Mouse (Mus musculus): ENCODE data around the gene Coro1c.
A peak's percentile ranks its signal among the peaks of the same experiment; 100 is the strongest.

Coro1c gene

DNA sequence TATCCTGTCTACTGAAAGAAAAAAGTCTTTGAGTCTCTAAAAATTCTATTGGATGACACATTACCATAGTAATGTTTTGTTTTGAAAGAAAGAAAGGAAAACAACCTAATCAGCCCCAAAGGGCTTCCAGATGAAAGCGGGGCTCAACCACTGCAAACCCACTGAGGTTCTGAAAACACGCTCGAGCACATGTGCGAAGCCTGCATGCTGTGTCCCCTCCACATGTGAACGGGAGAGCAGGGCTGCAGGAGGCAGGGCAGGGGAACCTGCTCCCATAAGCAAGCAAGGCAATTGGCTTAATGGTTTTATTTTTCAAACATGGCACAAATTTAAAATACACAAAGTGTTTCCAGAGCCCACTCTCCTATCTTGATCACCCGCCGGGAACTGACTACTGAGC, 51.9 kb downstream of the Coro1c start:
- DNase-seq (ENCODE audit: low read depth, low spot score): no peak

DNA sequence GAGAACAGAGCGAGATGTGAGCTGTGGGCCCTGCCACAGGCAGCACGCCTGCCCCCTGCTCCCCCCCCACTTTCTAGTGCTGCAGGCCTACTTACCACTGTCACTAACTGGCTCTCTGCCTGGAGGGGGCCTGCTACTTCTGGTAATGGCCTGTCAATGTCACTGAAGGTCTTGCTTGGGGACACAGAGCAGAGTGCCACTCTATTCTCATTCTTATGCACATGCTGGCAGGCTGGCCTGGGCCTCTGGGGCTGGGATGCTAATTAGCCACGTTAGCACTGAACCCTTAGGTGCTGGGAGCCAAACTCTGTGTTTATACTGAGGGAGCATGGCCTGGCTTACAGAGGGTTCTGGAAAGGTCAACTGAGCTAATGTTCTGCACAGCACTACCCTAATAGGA, 52.9 kb downstream of the Coro1c start:
- DNase-seq (ENCODE audit: low read depth, low spot score): no peak

DNA sequence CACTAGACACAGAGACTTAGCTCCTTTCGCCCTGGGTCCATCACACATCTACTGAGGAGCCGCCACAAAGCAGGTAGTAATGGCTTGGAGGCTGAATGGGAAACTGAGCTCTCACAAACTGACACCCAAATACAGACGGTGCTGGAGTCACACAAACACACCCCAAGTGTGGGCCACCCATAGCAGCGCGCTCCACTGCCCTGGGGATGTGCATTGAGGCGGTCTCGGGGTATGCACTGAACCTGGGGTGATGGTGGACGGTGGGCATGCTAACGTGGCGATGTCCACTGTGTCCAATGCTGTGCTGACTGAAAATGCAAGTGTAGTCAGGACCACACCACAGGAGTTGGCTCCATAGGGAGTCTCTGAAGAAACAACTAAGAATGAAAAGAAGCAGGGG, 53.4 kb downstream of the Coro1c start:
- no peak for DNase-seq (ENCODE audit: low read depth, low spot score)

DNA sequence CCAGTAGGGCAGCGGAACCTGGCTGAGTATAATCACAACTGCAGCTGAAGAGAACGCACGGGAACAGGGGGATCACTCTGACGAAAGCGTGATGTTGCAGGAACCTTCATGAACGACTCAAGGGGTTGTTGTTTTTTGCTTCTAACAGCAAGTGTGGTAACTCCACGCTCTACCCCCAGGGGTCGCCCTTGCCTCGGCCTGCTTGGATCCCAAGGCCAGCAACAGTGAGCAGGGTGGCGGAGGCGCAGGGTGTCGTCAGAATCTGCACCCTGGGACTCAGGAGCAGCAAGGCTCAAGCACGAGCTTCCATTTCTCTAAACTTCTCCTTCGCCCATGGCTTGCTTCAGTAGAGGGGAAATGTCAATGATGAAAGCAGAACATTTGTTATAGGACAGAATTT, 54.1 kb downstream of the Coro1c start:
- peak; percentile 91 for DNase-seq (ENCODE audit: low read depth, low spot score)

DNA sequence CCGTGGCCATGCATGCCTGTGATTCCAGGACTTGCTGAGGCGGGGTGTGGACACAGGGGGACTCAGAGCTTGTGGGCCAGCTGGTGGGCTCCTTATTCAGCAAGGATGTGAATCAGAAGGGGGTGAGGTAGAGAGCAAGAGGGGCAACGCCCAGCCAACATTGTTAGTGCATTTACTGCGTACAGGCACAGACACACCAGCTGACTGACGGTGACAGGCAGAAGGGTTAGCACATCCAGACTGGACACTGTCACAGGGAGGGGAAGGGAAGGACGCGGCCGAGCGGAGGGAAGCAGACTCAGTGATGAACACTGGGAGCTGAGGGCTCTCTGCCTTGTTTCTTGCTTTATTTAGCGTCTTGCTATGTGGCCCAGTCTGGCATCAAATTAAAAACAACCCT, 55.0 kb downstream of the Coro1c start:
- DNase-seq (ENCODE audit: low read depth, low spot score): no peak

DNA sequence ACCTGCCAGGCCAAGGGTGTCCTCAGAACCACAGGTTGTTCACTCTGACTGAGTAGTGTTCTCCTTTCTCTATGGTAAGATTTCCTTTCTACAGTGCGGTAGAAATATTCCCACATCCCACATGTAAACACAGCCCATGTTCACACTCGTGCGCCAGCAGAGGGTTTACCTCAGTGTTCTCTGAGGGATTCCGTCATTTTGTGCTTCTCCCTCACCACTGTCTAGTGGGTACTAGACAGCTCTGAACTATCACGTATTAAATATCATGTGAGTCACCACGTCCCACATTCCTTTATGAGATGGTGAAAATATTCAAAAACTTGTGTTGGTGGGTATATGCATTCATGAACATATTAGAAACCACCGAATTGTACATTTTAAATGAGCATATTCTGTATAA, 56.1 kb downstream of the Coro1c start:
- no peak for DNase-seq (ENCODE audit: low read depth, low spot score)

DNA sequence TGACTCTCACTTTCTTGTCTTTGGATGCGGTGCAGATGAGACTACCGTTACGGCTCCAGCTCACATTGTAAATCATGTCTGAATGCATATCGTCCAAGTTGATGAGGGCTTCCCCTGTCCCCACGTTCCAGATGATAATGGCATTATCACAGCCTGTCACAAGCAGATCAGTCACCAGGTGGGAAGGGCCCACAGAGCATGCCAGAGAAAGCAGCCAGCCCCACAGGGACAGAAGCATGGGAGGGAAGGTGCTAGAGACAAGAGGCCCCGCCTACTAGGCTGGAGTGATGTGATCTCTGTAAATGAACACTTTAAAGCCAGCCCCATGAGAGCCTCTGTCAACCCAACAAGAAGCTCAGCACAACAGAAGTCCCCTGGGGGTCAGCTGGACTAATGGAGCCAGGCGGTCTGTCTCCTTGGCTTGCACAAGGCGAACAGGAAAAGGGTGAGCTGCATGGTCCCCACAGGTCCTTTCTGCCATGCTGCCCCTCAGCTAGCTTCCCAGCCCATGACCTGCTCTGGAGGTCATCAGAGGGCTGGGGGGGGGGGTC, 57.8 kb downstream of the Coro1c start:
- DNase-seq (ENCODE audit: low read depth, low spot score): no peak

DNA sequence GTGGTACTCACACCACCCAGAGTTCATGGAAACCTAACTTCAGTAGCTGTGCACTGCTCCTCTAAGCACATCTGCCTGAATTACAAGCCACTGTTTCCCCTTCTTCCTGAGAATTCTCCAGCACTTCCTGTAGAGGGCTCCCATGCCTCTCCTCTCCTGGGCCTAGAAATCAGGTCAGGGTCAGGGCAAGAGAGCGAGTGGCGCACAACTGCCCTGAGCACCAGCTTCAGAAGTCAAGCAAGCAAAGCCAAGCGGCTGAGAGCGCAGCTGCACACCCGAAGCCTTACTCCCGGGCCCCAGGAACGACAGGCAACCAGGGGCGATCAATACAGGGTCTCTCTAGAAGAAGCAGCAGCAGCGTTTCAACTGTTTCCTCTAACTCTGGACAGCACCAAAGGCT, 60.9 kb downstream of the Coro1c start:
- no peak for DNase-seq (ENCODE audit: low read depth, low spot score)

DNA sequence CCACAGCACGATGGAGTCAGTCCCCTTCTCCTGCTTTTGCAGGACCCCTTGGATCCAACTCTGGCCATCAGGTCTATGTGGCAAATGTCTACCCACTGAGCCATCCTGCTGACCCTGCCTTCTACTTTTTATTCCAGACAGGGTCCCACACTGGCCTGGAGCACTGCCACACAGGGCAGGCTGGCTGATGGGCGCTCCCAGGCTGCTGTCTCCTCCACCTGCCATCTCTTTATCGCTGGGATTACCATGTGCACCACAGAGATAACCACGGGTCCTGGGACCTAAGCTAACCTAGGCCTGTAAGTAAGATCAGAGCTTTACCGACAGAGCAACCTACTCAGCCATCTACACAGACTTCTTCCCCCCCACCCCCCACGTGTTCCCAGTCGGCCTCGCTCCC, 61.9 kb downstream of the Coro1c start:
- DNase-seq (ENCODE audit: low read depth, low spot score): no peak

DNA sequence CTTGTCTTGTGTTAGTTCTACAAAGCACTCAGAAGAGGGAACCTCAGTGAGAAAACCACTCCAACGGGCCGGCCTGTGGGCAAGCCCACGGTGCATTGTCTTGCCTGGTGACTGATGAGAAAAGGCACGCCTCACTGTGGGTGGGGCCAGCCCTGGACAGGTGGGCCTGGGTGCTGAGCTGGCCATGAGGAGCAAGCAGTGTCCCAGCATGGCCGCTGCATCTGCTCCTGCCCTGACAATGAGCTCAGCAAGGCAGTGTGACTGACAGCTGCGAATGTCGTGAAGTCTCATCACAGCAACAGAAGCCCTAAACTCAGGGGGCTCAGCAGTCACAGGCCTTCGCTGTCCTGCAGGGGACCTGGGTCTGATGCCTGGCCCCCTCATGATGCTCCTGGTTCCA, 62.9 kb downstream of the Coro1c start:
- DNase-seq (ENCODE audit: low read depth, low spot score): no peak

DNA sequence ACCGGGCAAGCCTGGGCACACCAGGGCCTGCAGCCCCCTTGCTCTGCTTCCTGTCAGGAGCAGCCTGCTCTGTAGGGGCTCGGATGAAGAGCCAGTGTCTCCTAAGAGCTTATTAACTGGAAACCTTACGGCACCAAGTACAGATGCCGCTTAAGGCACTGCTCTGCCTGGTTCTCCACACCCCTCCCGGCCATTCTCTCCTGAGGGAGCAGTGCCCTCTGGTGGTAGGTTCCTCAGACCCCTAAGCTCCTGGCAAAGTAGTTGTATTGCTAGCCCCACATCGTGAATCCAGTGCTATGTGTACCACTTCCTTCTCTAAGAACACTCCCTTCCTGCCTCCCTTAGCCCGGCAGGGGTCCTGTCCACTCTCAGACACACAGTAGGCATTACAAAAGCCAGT, 63.8 kb downstream of the Coro1c start:
- DNase-seq (ENCODE audit: low read depth, low spot score): peak; percentile 94

DNA sequence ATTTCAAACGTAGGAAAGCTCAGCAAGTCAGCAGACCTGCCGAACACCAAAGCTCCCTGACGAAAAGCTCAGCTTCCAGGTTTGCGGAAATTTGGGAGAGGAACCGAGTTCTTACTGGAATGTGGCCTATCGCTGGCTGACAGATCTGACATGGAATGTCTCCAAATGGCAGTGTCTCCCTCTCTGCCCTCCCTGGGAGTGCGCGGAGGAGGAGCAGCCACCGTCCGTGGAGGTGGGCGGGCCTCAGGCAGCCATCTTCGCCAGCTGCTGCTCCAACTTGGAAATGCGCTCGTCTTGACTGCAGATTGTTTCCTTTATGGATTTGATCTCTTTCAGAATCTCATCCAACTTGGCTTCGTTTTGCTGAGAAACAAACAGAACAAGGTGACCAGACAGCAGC, 64.5 kb downstream of the Coro1c start:
- no peak for DNase-seq (ENCODE audit: low read depth, low spot score)

DNA sequence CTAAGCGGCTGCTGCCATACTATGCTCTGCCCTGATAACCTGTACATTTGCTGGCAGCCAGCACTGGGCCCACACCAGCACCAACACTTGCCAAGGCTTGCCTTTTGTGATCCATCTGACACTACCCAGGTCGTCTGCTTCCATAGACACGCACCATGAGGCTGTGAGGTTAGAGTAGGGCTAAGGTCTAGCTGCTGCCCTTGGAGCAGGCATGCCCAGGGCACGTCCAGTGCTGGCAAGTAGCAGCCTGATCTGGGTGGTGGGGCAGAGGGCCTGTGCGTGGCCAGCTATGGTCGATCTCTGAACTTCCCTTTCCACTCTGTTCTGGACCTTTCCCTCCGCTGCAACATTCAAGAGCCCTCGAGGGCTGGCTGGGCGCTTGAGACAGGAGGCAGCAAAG, 65.7 kb downstream of the Coro1c start:
- no peak for DNase-seq (ENCODE audit: low read depth, low spot score)

DNA sequence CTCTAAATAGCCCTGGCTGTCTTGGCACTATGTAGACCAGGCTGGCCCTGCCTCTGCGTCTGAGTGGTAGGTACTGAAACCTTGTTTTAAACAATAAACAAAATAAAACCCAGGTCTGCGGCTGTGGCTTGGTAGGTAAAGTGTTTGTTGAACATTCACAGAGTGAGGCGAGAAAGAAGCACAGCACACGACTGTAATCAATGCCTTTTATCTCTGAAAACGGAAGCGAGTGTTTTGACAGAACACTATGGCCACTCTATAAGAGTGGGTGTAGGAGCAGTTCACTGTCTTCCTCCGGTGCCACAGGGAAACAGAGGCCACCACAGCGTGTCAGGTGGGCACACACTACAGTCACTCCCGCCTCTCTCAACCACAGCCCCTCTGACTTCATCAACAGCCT, 66.3 kb downstream of the Coro1c start:
- DNase-seq (ENCODE audit: low read depth, low spot score): peak; percentile 52

DNA sequence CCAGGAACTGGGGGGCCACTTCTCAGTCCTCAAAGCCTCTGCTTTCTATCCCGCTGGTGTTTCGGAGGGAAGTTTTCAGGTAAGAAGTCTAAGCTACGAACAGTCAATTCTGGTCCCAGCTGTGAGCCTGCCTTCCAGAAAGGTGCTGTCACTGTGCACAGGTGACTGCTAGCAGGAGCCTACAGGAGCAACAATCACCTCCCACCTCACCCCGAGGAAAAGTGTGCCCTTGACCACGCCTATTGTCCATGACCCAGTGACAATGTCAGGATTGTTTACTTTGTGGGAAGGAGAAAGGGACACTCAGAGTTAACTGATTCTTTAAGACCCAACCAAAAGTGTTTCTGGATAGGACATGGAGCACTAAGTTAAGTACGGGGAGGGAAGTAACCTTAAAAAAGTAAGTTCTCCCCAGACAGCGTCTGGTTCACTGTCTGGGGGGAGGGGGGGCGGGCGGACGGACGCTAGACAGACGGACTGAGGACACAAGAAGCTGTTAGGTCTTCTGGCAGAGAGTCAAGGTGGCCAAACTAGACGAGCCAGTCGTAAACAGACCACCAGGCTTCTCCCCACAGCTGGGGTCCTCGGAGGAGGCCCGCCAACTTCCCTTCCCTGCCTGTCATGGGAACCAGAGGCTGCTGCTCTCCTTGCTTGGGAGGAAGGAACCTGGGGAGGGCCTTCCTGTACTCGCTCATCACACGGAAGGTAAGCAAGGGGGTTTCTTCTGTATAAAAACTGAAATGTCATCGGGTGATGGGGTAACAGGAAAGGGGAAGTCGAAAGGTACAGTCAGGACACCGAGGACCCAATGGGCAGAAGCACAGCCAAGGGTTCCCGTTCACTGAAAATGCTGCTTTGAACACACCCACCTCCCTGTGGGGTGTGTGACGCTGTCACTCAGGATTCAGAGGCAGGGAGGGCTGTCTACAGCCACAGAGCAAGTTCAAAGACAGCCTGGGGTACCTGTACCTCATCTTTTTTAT, 67.0 kb downstream of the Coro1c start:
- DNase-seq (ENCODE audit: low read depth, low spot score): peak; percentile 62

DNA sequence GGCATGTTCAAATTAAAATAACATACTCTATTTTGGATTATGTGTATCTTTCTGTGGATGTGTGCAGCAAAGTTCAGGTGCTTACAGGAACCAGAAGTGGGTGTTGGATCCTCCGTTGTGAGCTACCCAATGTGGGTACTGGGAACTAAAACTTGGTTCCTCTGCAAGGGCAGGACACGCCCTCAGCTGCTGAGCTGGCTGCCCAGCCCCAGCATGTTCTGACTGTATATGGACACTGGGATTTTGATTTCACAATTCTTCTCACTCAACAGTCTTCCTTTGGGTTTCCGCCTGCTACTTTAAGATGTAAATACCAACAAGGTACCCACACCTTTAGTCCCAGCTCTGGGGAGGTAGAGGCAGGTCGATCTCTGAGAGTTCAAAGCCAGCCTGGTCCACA, 68.1 kb downstream of the Coro1c start:
- DNase-seq (ENCODE audit: low read depth, low spot score): no peak

DNA sequence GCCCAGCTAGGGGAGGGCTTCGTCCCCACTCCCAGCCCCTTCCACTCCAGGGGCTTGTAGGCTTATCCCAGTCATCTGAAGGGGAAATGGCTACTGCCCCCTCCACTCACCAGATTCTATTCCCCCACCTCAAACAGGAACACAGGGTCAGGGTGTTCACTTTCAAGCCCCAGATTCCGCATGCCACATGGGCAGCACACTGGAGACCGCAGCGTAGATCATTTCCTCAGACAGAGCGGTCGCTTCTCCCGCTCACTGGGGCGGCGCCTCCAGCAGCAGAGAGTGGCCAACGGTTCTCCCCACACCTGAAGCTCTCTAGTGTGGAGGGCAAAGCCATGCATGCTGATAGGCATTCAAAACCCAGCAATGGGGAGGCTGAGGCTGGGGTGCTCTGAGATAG, 71.6 kb downstream of the Coro1c start:
- no peak for DNase-seq (ENCODE audit: low read depth, low spot score)

DNA sequence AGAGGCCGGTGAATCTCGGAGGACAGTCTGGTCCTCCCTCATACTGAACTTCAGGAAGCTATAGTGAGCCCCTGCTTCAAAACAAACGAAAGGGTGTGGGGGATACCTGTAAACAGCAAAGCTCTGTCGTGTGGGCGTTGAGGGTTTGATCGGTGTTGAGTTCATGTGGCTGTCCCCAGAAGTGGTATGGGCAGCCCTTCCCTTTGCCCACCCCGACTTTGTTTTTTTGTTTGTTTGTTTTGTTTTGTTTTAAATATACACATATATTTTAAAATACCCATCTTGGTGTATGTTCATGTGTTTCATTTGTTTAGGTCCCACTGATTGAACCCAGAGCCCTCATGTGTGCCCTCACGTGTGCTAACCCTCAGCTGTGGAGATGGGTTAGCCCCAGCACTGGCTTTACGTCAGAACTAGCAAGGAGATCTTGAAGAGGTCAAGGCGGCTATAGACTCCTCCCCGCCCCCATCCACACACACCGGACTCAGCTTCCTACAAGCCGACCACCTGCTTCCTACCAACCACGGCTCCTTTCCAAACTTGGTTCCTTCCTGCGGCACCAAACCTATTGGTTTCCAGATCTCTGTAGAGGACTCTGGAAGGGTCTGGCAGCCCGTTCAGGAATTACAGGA, 75.1 kb downstream of the Coro1c start:
- DNase-seq (ENCODE audit: low read depth, low spot score): peak; percentile 40

DNA sequence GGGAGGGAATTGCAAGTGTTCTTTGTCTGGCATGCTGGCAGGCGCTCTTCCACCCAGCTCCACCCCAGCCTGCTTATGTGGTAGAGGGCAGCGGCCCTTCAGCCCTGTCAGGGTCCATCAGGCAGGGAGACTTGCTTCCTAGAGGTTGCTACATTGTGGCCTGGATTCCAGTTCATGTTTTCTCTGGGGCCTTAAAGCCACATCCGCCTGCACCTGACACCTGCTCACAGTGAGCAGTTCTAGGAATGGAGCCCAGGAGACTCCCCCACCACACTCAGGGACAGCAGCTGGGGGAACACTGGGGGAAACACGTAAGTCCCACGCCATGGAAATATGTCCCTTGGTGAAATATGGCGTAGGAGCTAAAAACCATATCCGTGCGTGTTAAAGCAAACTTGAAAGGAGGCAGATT, 76.1 kb downstream of the Coro1c start, which contains the start of gene Selplg:
Selplg (minus strand) TSS at position 155 of the 412 bp plus-strand sequence.
- DNase-seq (ENCODE audit: low read depth, low spot score): peak; percentile 88

DNA sequence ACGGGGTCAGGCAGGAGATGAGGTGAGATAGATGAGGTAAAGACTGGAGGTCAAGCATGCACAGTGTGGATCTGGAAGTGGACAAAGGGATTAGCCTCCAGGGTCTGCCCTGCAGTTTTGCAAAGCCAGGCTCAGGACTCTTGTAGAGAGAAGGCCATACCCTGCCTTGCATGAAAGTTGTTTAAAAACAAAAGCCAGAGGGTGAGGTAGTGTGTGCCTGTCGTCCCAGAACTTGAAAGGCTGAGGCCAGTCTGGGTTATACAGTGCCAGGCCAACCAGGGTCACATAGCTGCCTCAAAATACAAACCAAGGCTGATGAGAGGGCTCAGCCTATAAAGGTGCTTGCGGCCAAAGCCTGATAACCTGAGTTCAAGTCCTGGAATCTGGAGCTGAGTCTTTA, 76.8 kb downstream of the Coro1c start:
- no peak for DNase-seq (ENCODE audit: low read depth, low spot score)

DNA sequence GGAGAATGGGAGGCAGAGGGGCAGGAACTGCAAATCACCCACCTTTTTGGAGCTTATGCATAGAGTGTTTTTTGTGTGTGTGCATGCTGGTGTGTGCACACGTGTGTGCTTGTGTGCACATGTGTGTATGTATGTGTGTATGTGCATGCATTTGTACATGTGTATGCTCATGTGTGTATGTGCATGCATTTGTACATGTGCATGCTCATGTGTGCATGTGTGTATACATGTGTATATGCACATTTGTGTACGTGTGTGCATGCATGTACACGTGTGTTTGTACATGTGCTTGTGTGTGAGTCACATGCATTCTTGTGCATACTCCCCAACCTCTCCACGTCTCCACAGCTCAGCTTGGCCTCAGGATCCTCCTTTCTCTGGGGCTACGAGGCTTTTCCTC, 77.8 kb downstream of the Coro1c start:
- DNase-seq (ENCODE audit: low read depth, low spot score): peak; percentile 52

DNA sequence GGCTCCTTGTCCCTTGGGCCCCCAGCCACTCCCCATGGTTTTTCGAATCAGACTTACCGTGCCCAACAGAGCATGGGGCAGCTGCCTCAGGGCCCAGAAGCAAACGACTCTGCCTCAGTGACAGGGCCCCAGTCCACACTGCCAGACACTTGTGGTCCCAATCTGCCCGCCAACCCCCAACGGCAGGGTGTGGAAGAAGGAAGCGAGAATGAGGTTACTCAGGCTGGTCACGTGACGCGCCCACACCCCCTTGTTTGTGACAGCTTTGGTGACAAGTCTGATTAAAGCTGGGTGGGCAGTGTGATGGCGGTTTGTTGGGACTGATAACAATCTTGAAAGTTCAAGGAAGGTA, 78.3 kb downstream of the Coro1c start:
- peak; percentile 91 for DNase-seq (ENCODE audit: low read depth, low spot score)

All from CD4-positive, CD25-positive, alpha-beta regulatory T cell, adult 2 months (primary cell).